Mouse (Mus musculus): ENCODE measurements at regions not wholly inside any gene's neighbourhood (a gene's known extent, or its start where the extent isn't known, plus 50 kb on each side); places are given as distances from the start of the nearest gene placed in this dataset.

DNA sequence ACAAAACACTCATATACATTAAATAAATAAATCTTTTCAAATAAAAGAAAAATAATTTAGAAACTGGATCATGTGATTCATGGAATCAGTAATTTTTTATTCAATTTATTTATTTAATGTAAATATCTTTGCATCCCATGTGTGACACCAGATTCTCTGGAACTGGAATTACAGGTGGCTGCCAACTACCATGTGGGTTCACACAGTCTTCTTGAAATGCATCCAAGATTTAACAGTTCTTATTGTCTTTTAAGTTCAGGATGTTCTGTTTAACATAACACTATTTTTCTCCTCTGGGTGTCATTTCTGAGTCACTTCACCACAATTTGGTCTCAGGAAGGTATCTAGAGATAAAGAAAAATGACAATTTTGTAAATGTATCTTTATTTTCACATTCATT, 1502.0 kb downstream of the Brinp3 start:
- DNase-seq = no peak

DNA sequence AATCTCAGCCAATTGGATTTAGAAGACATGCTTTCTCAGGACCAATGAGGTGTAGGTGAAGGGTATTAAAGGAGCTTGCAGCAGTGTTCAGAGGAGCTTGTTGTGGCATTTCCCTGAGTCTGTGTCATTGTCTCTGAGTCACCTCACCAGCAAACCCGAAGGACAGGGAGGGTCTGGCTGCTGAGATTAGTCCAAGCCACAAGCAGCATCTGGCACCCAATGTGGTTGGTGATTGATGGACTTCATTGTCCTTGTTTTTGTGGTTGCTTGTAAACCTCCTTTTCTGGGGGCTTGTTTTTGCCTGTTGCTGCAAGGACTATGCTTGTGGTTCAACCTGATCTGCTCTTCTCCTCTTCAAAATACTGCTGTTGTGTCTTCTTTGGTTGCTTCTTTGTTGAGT, 1539.3 kb downstream of the Brinp3 start:
- DNase-seq = peak; percentile 6

DNA sequence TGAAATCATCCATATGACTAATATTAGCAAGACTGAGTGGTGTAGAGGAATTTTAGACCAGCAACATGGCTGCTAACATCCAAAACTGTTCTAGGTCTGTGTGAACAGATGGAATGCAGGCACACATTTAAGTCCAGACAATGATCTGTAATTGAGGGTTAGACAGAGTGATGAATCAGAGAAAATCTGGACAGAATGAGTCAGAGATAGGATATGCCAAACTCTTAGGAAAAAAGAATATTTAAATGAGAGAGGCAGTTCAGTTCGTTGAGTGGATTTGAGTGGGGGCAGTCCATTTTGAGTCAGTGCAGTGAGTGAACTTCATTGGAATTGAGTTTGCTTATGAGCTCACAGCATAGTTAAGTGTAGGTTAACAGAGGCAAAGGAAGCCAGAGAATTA, 1557.3 kb downstream of the Brinp3 start:
- DNase-seq = no peak
